Mouse (Mus musculus) bone marrow macrophage, adult 2 months (primary cell): ENCODE results near the gene Avil.

Experiments used
- CTCF ChIP-seq: IDR thresholded peaks from 2 replicates; pipeline ENCODE4 v1.5.1; 2012; ENCODE audit warnings: low read depth, mild to moderate bottlenecking, low read length, moderate library complexity
- POLR2A ChIP-seq: IDR thresholded peaks from 2 replicates; pipeline ENCODE4 v1.6.1; 2012; ENCODE audit warnings: mild to moderate bottlenecking, low read depth, low read length, borderline replicate concordance

GRCm38 (mm10) chr10:127036273-127036672, 35.8 kb downstream of the Avil start:
- TF ChIP-seq POLR2A (no peak), CTCF (no peak)
